Mouse (Mus musculus) adrenal gland, postnatal 4 days (tissue): ENCODE results near the gene Cic. TPM values are rescaled to one million over a fixed set of nuclear protein-coding genes. Genes with fewer than 3 reads are reported as not detected.

ENCODE experiments used
- DNase-seq, 2 experiments: peaks; one replicate each; pipeline ENCODE4 v3.0.0; 2021 to 2022; ENCODE audit warnings: low spot score in 2 of 2, mixed read lengths in 2 of 2
- total RNA-seq, 2 experiments: library from RNA; stranded (reverse); gene quantifications; 2 replicates each; pipeline ENCODE4 v1.2.3; 2021

Cic gene
- total RNA-seq, 2 experiments from 2014 or later, result 162 to 174 TPM

- peak; percentile 99 for DNase-seq
These were observed 14.5 kb downstream of the Cic start for GRCm38 (mm10) chr7:25281734-25282601.

DNA sequence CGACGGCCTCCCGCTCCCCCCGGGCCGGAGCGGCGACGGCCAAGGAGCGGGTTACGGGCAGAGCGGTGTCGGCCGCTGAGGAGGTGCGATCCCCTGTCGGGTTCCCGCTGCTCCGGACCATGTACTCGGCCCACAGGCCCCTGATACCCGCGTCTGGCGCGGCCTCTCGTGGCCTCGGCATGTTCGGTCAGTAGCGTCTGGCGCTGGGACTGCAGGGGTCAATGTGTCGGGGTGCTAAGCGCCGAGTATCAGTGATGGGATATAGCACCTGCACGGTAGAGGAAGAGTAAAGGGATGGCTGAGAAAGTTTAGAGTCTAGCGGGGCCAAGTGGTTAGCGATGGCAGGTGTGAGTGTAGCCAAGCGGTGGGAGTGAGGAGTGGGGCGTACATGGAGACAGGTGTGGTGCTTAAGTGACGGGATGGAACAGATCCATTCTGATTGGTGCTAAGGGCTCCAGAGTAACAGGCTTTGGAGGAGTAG lies 15.3 kb downstream of the Cic start:
- peak in 1 of 2 experiments; percentile 35 for DNase-seq

GRCm38 (mm10) chr7:25283637-25284036 lies 16.1 kb downstream of the Cic start:
- no peak for DNase-seq

GRCm38 (mm10) chr7:25284171-25284570 lies 16.7 kb downstream of the Cic start:
- DNase-seq, result no peak

DNA sequence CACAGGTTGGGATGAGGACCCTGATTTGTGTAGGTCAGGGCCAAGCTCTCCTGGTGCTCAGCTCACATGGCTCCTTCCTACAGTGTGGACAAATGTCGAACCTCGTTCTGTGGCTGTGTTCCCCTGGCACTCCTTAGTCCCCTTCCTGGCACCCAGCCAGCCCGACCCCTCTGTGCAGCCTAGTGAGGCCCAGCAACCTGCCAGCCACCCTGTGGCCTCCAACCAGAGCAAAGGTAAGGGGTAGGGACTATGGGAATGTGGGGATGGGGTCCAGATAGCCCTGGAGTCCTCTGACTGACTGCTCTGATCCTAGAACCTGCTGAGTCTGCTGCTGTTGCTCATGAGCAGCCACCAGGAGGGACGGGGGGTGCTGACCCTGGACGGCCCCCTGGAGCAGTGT lies 17.3 kb downstream of the Cic start:
- no peak for DNase-seq

DNA sequence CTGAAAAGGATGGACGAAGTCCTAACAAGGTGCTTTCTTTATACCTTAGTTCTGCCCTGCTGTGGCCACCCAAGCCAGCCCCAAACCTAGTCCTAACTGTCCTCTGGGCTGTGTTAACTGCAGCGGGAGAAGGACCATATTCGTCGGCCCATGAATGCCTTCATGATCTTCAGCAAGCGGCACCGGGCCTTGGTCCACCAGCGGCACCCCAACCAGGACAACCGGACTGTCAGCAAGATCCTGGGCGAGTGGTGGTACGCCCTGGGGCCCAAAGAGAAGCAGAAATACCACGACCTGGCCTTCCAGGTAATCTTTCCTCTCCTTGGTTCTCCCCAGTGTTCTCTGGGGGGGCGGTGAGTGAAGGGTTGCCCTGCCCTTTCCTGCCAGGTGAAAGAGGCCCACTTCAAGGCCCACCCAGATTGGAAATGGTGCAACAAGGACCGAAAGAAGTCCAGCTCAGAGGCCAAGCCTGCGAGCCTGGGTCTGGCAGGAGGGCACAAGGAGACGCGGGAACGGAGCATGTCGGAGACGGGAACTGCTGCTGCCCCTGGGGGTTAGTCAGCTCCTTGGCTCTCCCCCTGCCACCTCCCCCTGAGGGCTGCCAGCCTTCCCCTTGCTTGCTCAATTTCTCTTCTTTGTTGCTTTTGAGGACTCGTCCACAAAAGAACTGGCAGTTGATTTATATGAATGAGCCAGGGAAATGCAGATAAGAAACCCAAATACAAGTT lies 18.2 kb downstream of the Cic start:
- no peak for DNase-seq

- no peak for DNase-seq
These were observed 19.5 kb downstream of the Cic start for GRCm38 (mm10) chr7:25286989-25287388.

DNA sequence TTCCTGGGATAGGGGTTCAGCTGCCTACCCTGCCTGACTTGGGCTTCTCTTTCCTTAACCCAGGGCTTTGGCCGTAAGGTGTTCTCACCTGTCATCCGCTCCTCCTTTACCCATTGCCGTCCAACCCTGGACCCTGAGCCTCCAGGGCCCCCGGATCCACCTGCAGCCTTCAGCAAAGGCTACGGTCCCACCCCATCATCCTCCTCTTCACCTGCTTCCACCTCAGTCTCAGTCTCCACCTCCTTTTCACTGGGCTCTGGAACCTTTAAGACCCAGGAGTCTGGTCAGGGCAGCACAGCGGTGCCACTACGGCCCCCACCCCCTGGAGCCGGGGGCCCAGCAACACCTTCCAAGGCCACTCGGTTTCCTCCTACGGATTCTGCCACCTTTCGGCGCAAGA lies 20.5 kb downstream of the Cic start:
- DNase-seq, result no peak

- no peak for DNase-seq
These were observed 21.2 kb downstream of the Cic start for GRCm38 (mm10) chr7:25288721-25289120.

DNA sequence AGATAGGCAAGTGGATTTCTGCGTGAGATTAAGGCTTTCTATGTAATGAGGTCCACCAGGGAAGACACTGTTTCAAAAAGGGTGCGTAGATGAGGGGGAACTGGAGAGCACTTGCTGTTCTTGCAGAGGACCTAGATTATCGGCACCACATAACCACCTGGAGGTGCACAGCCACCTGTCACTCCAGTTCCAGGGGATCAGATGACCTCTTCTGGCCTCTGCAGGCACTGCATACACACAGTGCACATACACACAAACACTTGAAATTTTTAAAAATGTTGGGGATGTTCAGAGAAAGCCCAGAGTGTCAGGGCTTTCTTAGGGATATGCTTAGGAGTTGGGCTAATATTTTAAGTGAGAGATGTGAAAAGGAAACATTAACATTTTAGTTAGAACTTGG lies 22.4 kb downstream of the Cic start:
- DNase-seq, result no peak

DNA sequence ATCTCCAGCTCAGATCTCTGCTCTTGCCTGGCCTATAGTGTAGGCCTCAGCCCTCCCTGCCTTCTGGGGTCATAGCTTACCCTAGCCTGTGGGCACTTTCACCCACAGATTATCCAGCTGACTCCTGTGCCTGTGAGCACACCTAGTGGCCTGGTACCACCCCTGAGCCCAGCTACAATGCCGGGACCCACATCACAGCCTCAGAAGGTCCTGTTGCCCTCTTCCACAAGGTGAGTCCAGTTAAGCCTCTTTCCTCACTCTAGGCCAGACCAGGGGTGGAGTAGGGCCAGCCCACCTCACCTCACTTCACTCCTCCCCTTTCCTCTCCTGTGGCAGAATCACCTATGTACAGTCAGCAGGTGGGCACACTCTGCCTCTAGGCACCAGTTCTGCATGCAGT lies 23.0 kb downstream of the Cic start:
- no peak for DNase-seq

GRCm38 (mm10) chr7:25290911-25291310 lies 23.4 kb downstream of the Cic start:
- DNase-seq, result no peak

GRCm38 (mm10) chr7:25292107-25292506 lies 24.6 kb downstream of the Cic start:
- DNase-seq, result no peak

DNA sequence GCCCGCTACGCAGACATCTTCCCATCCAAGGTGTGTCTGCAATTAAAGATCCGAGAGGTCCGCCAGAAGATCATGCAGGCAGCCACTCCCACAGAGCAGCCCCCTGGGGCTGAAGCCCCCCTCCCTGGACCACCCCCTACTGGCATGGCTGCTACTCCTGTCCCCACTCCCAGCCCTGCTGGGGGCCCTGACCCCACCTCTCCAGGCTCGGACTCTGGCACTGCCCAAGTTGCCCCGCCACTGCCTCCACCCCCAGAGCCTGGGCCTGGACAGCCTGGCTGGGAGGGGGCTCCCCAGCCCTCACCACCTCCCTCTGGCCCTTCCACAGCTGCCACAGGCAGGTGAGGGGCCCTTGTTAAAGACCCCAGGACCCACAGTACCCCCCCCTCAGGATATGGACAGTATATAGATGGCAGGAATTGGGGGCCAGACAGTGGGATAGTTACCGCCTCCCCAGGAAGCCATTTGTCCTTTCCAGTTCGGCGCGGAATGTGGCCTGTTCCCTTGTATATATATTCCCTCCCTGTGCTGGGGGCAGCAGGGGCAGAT lies 25.8 kb downstream of the Cic start:
- no peak for DNase-seq

GRCm38 (mm10) chr7:25294495-25294894 lies 27.0 kb downstream of the Cic start:
- DNase-seq, result no peak

DNA sequence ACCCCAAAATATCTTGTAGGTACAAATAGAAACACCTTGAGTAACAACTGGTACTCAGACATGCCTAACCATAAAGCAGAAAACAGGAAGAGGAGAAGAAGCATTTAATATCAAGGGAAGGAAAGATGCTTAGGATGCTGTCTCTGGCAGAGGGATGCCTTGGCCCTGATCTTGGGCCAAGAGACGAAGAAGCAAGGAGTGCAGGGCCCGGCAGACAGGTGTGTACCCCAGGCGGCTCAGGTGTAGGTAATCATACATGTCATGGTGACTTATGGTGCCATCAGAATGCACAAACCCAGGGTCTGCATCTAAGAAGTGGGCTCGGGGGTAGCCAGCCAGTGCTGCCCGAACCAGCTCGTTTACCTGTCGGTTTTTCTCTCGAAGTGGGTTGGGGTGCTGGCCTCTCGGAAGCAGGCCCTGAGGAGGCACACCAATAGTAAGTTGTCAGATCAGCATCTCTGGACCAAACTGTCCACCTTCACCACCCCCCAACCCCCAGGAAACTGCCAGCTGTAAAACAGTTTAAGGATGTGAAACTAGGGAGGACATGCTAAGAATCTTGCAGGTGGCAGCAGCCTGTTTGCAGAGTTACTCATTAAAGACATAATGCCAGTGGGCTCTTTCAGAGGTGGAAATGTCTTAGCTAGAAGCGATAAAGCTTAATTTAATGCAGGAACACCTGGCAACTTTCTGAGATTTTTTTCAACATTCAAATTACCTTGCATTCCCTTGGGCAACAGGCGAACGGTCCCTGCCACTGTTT lies 27.6 kb downstream of the Cic start:
- no peak for DNase-seq

DNA sequence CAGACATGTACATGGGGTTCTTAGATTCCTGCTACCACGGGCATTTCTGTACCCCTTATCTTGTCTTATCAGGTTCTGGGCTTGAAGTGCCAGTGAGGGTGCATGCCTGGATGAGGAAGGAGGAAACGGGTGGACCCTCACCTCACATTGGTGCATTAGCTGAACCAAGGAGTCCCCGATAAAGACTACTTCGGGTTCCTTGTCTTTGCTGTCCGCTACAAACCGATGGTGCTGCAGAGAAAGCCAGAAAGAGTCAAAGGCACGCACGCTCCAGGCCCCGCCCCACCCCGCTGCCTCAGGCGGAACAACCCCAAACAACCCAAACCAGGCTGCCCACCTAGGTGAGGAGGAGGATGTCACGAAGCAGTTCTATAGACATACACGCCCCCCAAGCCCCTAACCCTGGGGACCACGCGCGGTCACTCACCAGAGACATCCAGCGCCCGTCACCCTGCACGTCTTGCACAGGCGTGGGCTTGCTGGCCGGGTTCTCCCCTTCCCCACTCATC lies 29.5 kb downstream of the Cic start:
- no peak for DNase-seq

DNA sequence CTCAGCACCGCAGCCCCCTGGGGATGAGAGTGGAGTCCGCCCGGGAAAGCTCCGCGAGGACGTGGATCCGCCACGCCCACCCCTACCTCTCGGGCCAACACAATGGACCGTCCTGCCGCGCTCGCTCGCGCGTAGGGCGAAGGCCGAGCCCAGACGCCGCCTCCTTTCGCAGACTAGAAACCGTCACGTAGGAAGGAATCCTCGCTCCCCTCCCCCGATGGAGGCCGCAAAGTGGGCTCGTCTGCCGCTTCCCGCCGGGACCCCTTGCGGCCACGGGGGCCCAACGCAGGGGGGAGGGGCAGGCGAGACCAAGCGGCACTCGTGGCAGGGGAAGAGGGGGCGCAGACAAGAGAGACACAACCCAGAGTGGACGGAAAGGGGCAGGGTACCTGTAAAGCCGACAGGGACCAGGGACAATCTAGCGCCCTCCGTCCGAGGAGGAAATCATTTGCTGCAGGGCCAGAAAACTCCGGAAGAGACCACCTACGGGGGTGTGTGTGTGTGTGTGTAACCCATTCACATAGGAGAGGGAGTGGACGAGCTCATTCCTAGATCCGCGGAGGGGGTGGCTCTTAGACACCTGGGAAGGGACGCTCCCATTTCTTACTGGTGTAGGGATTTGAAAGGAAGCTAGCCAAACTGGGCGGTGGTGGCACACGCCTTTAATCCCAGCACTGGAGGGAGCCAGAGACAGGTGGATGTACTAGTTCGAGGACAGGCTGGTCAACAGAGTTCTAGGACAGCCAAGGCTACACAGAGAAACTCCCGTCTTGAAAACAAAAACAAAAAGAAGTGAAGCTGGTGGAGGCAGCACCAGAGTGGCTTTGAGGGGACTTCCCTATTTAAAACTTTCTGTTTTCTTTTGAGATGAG lies 30.2 kb downstream of the Cic start, which contains the start of gene Pafah1b3:
Gene Pafah1b3 (minus strand): TSS at position 533 of the 872 bp plus-strand sequence.
- DNase-seq, result peak; percentile 52 to 64

- DNase-seq, result no peak
These were observed 33.6 kb downstream of the Cic start, which contains the start of gene Prr19 for GRCm38 (mm10) chr7:25301063-25301462. Prr19 (plus strand) TSS chr7:25301411.
